Mouse (Mus musculus): ENCODE results near the gene Gm4744. TPM values are rescaled to one million over a fixed set of nuclear protein-coding genes. Genes with fewer than 3 reads are reported as not detected.
"Not testable (repeated sequence)": the region's sequence is repeated elsewhere in the genome, so short reads cannot be mapped to it uniquely, and the experiment has no call there.

Gm4744 gene
- polyA plus RNA-seq (2016; fragmentation: Nextera tagmentation; extraction: Ambion mirVana) = not detected in 2 replicates

GRCm38 (mm10) chr6:40951770-40952169, at the start of gene Gm4744:
Gm4744 (minus strand) TSS chr6:40951870.
- no peaks in the 10 kb centered on the region for H3K9me3 ChIP-seq
- no peak within 1 kb of the TSS for H3K4me3 ChIP-seq
- DNase-seq (ENCODE audit: extremely low spot score, low spot score) = no peak
- no peaks in the 10 kb centered on the region for H3K36me3 ChIP-seq (replicated peaks)
- no peak within 1 kb of the TSS for H3K27ac ChIP-seq
- no peaks in the 10 kb centered on the region for H3K4me1 ChIP-seq
- no peaks in the 10 kb centered on the region for H3K27me3 ChIP-seq (ENCODE audit: poor library complexity, severe bottlenecking)

- not testable (repeated sequence) for H3K27me3 ChIP-seq (ENCODE audit: poor library complexity, severe bottlenecking); H3K9me3 ChIP-seq; H3K4me3 ChIP-seq; H3K4me1 ChIP-seq; H3K27ac ChIP-seq; DNase-seq (ENCODE audit: extremely low spot score, low spot score); H3K36me3 ChIP-seq (replicated peaks)
Observed at GRCm38 (mm10) chr6:40999379-40999778, 47.7 kb upstream of the Gm4744 start, which contains the start of gene Gm2663. Gm2663 (minus strand) TSS chr6:40999479.

- H3K27ac ChIP-seq; H3K36me3 ChIP-seq (replicated peaks); H3K4me1 ChIP-seq; DNase-seq (ENCODE audit: extremely low spot score, low spot score); H3K27me3 ChIP-seq (ENCODE audit: poor library complexity, severe bottlenecking); H3K4me3 ChIP-seq; H3K9me3 ChIP-seq: not testable (repeated sequence)
- WGBS = 93% methylated on average over 2 of the region's 2 CpGs
Observed at GRCm38 (mm10) chr6:40964454-40964853, 12.8 kb upstream of the Gm4744 start, which contains the start of gene 1810009J06Rik. 1810009J06Rik (plus strand) TSS chr6:40964754.

- H3K27me3 ChIP-seq (ENCODE audit: poor library complexity, severe bottlenecking) = no peaks in the 10 kb centered on the region
- WGBS = 70% methylated on average over 2 of the region's 2 CpGs
- no peaks in the 10 kb centered on the region; the same call in 1 of the 2 replicates for H3K9me3 ChIP-seq
- no peaks in the 10 kb centered on the region for H3K4me1 ChIP-seq
- no peaks in the 10 kb centered on the region for H3K36me3 ChIP-seq (replicated peaks)
- no peak for DNase-seq (ENCODE audit: extremely low spot score, low spot score)
- H3K4me3 ChIP-seq = no peak overlapping the region
- no peak overlapping the region for H3K27ac ChIP-seq
Observed at GRCm38 (mm10) chr6:40953716-40954115, 2.0 kb upstream of the Gm4744 start.

DNA sequence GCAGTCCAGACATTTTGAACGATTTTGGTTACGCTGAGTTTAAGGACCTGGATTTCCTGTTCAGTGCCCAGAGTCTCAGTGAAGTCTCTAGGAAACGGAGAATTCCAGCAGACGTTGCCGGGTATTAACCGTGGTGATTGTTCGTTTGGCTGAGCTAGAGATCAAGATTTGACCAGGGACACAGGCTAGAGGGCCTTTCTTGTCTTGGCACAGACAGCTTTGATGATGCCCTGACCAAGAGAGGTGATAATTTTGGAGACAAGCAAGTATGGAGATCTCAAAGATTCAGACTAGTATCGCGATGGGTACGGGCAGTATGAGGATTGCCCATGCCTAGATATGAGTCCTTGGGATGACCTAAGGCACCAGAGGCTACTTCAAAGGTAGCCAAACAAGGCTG, 11.2 kb downstream of the Gm4744 start, which contains the start of gene 1700074P13Rik:
TSS of gene 1700074P13Rik (minus strand) at position 101 of the 400 bp plus-strand sequence.
- Histone ChIP-seq H3K4me1 (no peaks in the 10 kb centered on the region), H3K27ac (no peak within 1 kb of the TSS), H3K36me3 (replicated peaks) (no peaks in the 10 kb centered on the region), H3K9me3 (no peaks in the 10 kb centered on the region), H3K27me3 (ENCODE audit: poor library complexity, severe bottlenecking) (no peaks in the 10 kb centered on the region), H3K4me3 (no peak within 1 kb of the TSS)
- no peak for DNase-seq (ENCODE audit: extremely low spot score, low spot score)
- WGBS = 93% methylated on average over 10 of the region's 10 CpGs

DNA sequence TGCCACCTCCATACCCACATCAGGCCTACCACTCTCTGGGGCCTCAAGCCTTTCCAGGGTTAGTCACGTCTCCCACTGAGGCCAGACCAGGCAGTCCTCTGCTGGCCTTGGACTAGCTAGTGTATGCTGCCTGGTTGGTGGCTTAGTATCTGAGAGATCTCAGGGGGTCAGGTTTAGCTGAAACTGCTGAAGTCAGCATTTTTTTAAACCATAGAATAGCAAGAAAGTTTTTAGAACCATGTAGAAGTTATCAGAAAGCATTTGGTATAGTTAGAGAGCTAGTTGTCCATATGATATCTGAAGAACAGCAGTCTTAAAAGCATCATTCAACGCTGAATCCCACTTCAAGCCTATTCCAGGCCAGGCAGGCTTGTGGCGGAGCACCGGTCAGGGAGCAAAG, 31.7 kb downstream of the Gm4744 start:
- Histone ChIP-seq H3K9me3 (no peaks in the 10 kb centered on the region), H3K36me3 (replicated peaks) (no peaks in the 10 kb centered on the region), H3K4me1 (no peaks in the 10 kb centered on the region), H3K27ac (no peak overlapping the region), H3K27me3 (ENCODE audit: poor library complexity, severe bottlenecking) (no peaks in the 10 kb centered on the region), H3K4me3 (no peak overlapping the region)
- WGBS = 88% methylated on average over 4 of the region's 4 CpGs
- no peak for DNase-seq (ENCODE audit: extremely low spot score, low spot score)

- Histone ChIP-seq H3K4me1 (no peaks in the 10 kb centered on the region), H3K27ac (no peak within 1 kb of the TSS), H3K27me3 (ENCODE audit: poor library complexity, severe bottlenecking) (no peaks in the 10 kb centered on the region), H3K4me3 (no peak within 1 kb of the TSS), H3K9me3 (no peaks in the 10 kb centered on the region), H3K36me3 (replicated peaks) (no peaks in the 10 kb centered on the region)
- no peak for DNase-seq (ENCODE audit: extremely low spot score, low spot score)
Observed at GRCm38 (mm10) chr6:40900287-40900686, 51.4 kb downstream of the Gm4744 start, which contains the start of gene Prss58. Prss58 (minus strand) TSS chr6:40900387.

Other genes starting within 250 kb of the Gm4744 start
- gene Moxd2, start 64.4 kb downstream of the Gm4744 start, polyA plus RNA-seq (2016; fragmentation: Nextera tagmentation; extraction: Ambion mirVana) = not detected in 2 replicates
- gene Prss58, start 51.5 kb downstream of the Gm4744 start, polyA plus RNA-seq (2016; fragmentation: Nextera tagmentation; extraction: Ambion mirVana) = not detected in 2 replicates
- gene 1700074P13Rik, start 11.3 kb downstream of the Gm4744 start, polyA plus RNA-seq (2016; fragmentation: Nextera tagmentation; extraction: Ambion mirVana) = not detected in 2 replicates
- gene 1810009J06Rik, start 12.9 kb upstream of the Gm4744 start, polyA plus RNA-seq (2016; fragmentation: Nextera tagmentation; extraction: Ambion mirVana) = not detected in 2 replicates
- gene Gm2663, start 47.6 kb upstream of the Gm4744 start, polyA plus RNA-seq (2016; fragmentation: Nextera tagmentation; extraction: Ambion mirVana) = not detected in 2 replicates
- gene 2210010C04Rik, start 83.6 kb upstream of the Gm4744 start, polyA plus RNA-seq (2016; fragmentation: Nextera tagmentation; extraction: Ambion mirVana) = not detected in 2 replicates